Mouse (Mus musculus): ENCODE data around the gene Mlec. TPM values are rescaled to one million over a fixed set of nuclear protein-coding genes. Genes with fewer than 3 reads are reported as not detected.

The Mlec gene
- polyA plus RNA-seq, 1 experiment from 2014 or later: 37.3 TPM

DNA sequence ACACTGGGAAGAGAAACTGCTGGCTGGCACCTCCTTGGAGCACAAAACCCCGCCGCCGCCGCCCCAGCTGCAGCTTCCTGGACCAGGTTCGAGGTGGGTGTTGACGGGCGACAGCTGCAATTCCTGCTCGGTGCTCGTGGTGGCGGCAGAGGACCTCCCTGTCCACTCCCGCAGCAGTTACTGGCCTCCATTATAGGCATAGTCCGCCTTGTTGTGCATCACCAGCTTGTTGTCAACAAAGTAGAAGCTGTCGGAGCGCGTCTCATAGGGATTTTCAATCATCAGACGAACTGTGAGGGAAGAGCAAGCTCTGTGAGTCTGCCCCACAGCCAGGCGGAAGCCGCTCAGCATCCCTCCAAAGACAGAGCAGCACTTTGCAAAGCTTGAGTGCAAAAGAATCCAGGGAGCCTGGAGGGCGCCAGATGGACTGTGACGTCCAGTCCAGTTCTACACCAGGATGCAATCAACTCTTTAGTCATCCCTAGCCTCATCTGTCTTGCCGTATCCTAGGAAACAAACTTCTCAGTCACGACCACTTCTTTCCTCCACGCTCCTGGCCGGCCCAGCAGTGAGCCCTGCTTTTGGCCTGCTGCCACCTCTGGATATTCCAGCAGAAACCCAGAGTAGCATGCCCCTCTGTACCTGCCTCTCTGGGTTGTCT, 32.6 kb downstream of the Mlec start:
- peaks cover 16% of the 10 kb centered on the region for H3K36me3 ChIP-seq (ENCODE audit: control insufficient read depth, insufficient read depth, low read length)
- DNase-seq (ENCODE audit: low spot score, missing footprints) (peak; percentile 97), ATAC-seq (ENCODE audit: low FRiP score) (peak; percentile 67; the same call in 1 of the 2 replicates)
- H3K9ac ChIP-seq (ENCODE audit: low read length): no peak overlapping the region
- H3K9me3 ChIP-seq (ENCODE audit: control insufficient read depth, low read length): no peaks in the 10 kb centered on the region
- peak overlapping the region; percentile 44; the same call in 1 of the 2 replicates for H3K27ac ChIP-seq (ENCODE audit: low read depth, low read length)
- no peak overlapping the region for H3K4me3 ChIP-seq (ENCODE audit: low read depth, low read length)
- no peaks in the 10 kb centered on the region for H3K27me3 ChIP-seq (ENCODE audit: control insufficient read depth, insufficient read depth, low read length)
- H3K4me2 ChIP-seq: no peak overlapping the region
- peaks cover 3% of the 10 kb centered on the region; the same call in 1 of the 2 replicates for H3K4me1 ChIP-seq (ENCODE audit: control insufficient read depth, insufficient read depth, low read length)
- 32% methylated on average over 24 of the region's 24 CpGs for WGBS

DNA sequence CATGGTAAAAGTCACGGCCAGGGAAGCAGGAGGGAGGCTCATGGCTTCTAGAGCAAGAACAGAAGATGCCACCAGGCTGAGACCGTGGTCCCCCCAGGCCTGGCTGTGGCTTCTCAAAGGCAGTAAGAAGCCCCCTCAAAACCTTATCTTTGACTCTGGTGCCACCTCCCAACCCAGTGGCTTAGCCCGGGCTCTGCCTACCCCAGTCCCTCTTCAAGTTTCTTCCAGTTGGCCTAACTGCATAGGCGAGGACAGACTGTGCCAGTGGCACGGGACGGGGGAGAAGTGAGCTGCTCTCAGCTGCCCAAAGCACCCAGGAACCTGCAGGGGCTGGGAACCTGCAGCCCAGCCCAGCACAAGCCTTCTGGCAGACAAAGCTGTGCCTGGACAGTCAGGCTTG, 33.3 kb downstream of the Mlec start:
- no peak overlapping the region for H3K27ac ChIP-seq (ENCODE audit: low read depth, low read length)
- no peak overlapping the region for H3K4me2 ChIP-seq
- peaks cover 14% of the 10 kb centered on the region for H3K36me3 ChIP-seq (ENCODE audit: control insufficient read depth, insufficient read depth, low read length)
- ATAC-seq (ENCODE audit: low FRiP score) (no peak), DNase-seq (ENCODE audit: low spot score, missing footprints) (no peak)
- H3K9ac ChIP-seq (ENCODE audit: low read length): no peak overlapping the region
- WGBS: 96% methylated on average over 6 of the region's 6 CpGs
- no peaks in the 10 kb centered on the region for H3K9me3 ChIP-seq (ENCODE audit: control insufficient read depth, low read length)
- H3K4me1 ChIP-seq (ENCODE audit: control insufficient read depth, insufficient read depth, low read length): peaks cover 3% of the 10 kb centered on the region; the same call in 1 of the 2 replicates
- H3K27me3 ChIP-seq (ENCODE audit: control insufficient read depth, insufficient read depth, low read length): no peaks in the 10 kb centered on the region
- no peak overlapping the region for H3K4me3 ChIP-seq (ENCODE audit: low read depth, low read length)

DNA sequence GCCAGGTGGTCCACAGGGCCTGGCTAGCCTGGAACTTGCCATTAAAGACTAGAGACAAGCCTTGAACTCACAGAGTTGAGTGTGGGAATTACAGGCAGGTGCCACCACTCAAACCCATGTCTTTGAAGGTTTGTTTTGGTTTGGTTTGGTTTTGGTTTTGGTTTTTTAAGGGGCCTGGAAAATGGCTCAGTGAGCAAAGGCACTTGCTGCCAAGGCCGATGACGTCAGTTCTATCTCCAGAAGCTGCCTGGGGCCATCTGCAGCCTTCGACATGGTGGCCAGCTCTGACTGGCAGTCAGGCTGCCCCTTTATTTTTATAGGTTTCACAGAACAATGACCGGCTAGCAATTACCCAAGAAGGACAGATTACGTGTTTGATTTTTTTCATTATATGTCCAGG, 37.0 kb downstream of the Mlec start:
- 89% methylated on average over 5 of the region's 5 CpGs for WGBS
- Histone ChIP-seq H3K27ac (ENCODE audit: low read depth, low read length) (no peak overlapping the region), H3K36me3 (ENCODE audit: control insufficient read depth, insufficient read depth, low read length) (peaks cover 8% of the 10 kb centered on the region), H3K4me1 (ENCODE audit: control insufficient read depth, insufficient read depth, low read length) (peaks cover 5% of the 10 kb centered on the region; the same call in 1 of the 2 replicates), H3K27me3 (ENCODE audit: control insufficient read depth, insufficient read depth, low read length) (no peaks in the 10 kb centered on the region), H3K9ac (ENCODE audit: low read length) (no peak overlapping the region), H3K9me3 (ENCODE audit: control insufficient read depth, low read length) (no peaks in the 10 kb centered on the region), H3K4me3 (ENCODE audit: low read depth, low read length) (no peak overlapping the region), H3K4me2 (no peak overlapping the region)
- DNase-seq (ENCODE audit: low spot score, missing footprints): no peak
- ATAC-seq (ENCODE audit: low FRiP score): no peak

DNA sequence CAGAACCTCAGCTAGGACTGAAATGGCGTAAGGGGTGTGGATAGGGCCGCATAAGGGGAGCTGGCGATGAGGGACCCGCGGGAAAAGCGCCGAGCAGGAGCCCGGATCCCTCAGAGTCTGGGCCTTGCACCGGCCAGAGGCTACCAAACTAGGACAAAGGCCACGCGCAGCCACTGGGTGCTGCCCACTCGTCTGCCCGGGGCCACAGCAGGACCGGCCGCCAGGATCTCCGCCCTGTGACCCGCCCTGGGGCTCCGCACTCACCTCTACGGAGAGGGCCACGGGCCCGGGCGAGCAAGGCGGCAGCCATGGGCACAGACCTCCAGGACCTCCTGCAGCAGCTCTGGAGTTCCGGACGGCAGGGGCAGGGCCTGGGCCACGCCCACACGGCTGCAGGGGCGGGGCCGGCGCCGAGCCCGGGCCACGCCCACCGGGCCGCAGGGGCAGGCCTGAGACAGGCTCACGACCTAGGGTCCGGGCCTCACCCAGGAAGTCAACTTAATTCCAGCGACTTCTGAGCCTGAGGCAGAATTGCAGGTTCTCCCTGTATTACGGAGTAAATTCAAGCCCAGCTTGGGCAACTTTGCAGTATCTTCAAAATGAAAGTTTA, 38.9 kb downstream of the Mlec start, which contains the start of gene Acads:
Gene Acads, minus strand, starts transcription at position 386 of the 610 bp plus-strand sequence.
- Histone ChIP-seq H3K36me3 (ENCODE audit: control insufficient read depth, insufficient read depth, low read length) (peaks cover 3% of the 10 kb centered on the region), H3K9ac (ENCODE audit: low read length) (peak within 1 kb of the TSS; percentile 76), H3K9me3 (ENCODE audit: control insufficient read depth, low read length) (no peaks in the 10 kb centered on the region), H3K4me3 (ENCODE audit: low read depth, low read length) (peak within 1 kb of the TSS; percentile 69), H3K4me1 (ENCODE audit: control insufficient read depth, insufficient read depth, low read length) (peaks cover 2% of the 10 kb centered on the region; the same call in 1 of the 2 replicates), H3K4me2 (peak within 1 kb of the TSS; percentile 71), H3K27ac (ENCODE audit: low read depth, low read length) (no peak within 1 kb of the TSS; the same call in 1 of the 2 replicates), H3K27me3 (ENCODE audit: control insufficient read depth, insufficient read depth, low read length) (no peaks in the 10 kb centered on the region)
- peak; percentile 99 for DNase-seq (ENCODE audit: low spot score, missing footprints)
- ATAC-seq (ENCODE audit: low FRiP score): peak; percentile 95
- WGBS: under 1% methylated on average over 39 of the region's 39 CpGs

DNA sequence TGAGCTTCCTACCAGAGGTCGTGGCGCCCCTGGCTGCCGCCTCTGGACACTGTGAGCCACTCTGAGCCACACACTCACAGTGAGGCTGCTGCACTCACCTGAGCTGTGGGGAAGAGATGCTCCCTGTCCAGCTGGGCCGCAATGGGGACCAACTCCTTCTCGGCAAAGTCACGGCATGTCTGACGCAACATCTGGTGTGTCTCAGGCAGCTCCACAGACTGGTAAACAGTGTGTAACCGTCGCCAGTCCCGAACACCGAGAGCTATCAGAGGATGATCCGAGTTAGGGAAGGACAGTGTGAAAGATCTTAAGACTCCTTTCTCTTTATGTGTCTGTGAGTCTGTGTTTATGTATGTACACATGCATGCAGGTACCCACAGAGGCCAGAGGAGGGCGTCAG, 40.5 kb downstream of the Mlec start:
- H3K27ac ChIP-seq (ENCODE audit: low read depth, low read length): no peak overlapping the region
- no peak overlapping the region for H3K4me3 ChIP-seq (ENCODE audit: low read depth, low read length)
- no peak for ATAC-seq (ENCODE audit: low FRiP score)
- H3K27me3 ChIP-seq (ENCODE audit: control insufficient read depth, insufficient read depth, low read length): no peaks in the 10 kb centered on the region
- H3K4me1 ChIP-seq (ENCODE audit: control insufficient read depth, insufficient read depth, low read length): peaks cover 2% of the 10 kb centered on the region; the same call in 1 of the 2 replicates
- 94% methylated on average over 13 of the region's 13 CpGs for WGBS
- H3K36me3 ChIP-seq (ENCODE audit: control insufficient read depth, insufficient read depth, low read length): peaks cover 3% of the 10 kb centered on the region
- no peak for DNase-seq (ENCODE audit: low spot score, missing footprints)
- H3K9ac ChIP-seq (ENCODE audit: low read length): no peak overlapping the region
- no peak overlapping the region for H3K4me2 ChIP-seq
- no peaks in the 10 kb centered on the region for H3K9me3 ChIP-seq (ENCODE audit: control insufficient read depth, low read length)

DNA sequence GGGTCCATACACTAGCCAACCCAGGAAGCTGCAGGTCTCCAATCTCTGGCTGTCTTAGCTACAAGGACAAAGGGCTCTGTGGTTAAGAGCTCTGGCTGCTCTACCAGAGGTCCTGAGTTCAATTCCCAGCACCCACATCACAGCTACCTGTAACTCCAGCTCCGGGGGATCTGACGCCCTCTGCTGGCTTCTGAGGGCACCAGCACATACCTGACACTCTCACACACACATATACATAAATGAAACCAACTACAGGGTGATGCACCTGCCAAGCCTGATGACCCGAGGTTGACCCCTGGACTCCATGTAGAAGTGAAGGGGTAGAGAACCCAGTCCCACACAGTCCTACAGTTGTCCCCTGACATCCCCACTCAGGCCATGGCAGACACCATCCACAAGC, 41.6 kb downstream of the Mlec start:
- DNase-seq (ENCODE audit: low spot score, missing footprints) (no peak), ATAC-seq (ENCODE audit: low FRiP score) (no peak)
- WGBS: 88% methylated on average over 3 of the region's 3 CpGs
- Histone ChIP-seq H3K36me3 (ENCODE audit: control insufficient read depth, insufficient read depth, low read length) (peaks cover 3% of the 10 kb centered on the region), H3K27me3 (ENCODE audit: control insufficient read depth, insufficient read depth, low read length) (no peaks in the 10 kb centered on the region), H3K4me2 (no peak overlapping the region), H3K4me1 (ENCODE audit: control insufficient read depth, insufficient read depth, low read length) (peaks cover 2% of the 10 kb centered on the region; the same call in 1 of the 2 replicates), H3K9ac (ENCODE audit: low read length) (no peak overlapping the region), H3K4me3 (ENCODE audit: low read depth, low read length) (no peak overlapping the region), H3K27ac (ENCODE audit: low read depth, low read length) (no peak overlapping the region), H3K9me3 (ENCODE audit: control insufficient read depth, low read length) (no peaks in the 10 kb centered on the region)

DNA sequence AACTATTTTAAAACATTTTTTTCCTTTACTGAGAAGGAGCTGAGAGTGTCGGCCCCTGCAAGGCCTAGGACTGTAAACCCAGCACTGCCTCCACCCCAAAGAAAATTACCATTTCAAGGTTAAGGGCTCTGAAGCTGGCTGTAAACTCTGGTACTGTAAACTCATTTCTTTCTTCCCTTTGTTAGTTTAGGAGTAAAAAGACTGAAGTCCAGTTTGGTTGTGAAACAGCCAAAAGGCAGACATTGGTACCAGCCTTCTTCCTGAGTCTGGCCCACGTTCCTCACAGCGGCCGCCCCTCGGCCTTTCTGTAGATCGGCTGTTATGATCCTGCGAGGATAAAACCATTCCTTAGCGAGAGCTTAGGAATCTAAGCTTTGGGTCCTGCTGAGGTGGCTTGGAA, 43.5 kb downstream of the Mlec start:
- Histone ChIP-seq H3K4me2 (no peak overlapping the region), H3K27me3 (ENCODE audit: control insufficient read depth, insufficient read depth, low read length) (no peaks in the 10 kb centered on the region), H3K4me3 (ENCODE audit: low read depth, low read length) (no peak overlapping the region), H3K9ac (ENCODE audit: low read length) (no peak overlapping the region), H3K36me3 (ENCODE audit: control insufficient read depth, insufficient read depth, low read length) (peaks cover 5% of the 10 kb centered on the region), H3K27ac (ENCODE audit: low read depth, low read length) (no peak overlapping the region), H3K4me1 (ENCODE audit: control insufficient read depth, insufficient read depth, low read length) (peaks cover 12% of the 10 kb centered on the region), H3K9me3 (ENCODE audit: control insufficient read depth, low read length) (no peaks in the 10 kb centered on the region)
- WGBS: 97% methylated on average over 8 of the region's 8 CpGs
- no peak for ATAC-seq (ENCODE audit: low FRiP score)
- no peak for DNase-seq (ENCODE audit: low spot score, missing footprints)

DNA sequence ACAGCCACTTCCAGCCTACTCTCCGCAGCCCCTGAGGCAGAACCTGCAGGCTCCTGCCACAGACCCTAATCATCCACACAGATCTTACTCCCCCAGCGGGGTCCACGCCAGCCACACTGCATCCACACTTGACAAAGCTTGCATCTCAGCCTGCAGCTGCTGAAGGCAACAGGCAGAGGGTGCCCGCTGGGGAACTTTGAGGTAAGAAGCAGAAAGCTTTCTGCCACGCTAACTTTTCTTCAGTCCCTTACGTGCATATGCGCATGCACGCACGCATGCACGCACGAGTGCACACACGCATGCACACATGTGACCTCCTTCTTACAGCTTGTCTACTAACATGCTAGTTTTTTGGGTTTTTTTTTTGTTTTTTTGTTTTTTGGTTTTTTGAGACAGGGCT, 44.7 kb downstream of the Mlec start:
- no peak for DNase-seq (ENCODE audit: low spot score, missing footprints)
- 96% methylated on average over 12 of the region's 12 CpGs for WGBS
- no peak overlapping the region for H3K27ac ChIP-seq (ENCODE audit: low read depth, low read length)
- H3K36me3 ChIP-seq (ENCODE audit: control insufficient read depth, insufficient read depth, low read length): peaks cover 5% of the 10 kb centered on the region
- H3K4me1 ChIP-seq (ENCODE audit: control insufficient read depth, insufficient read depth, low read length): peaks cover 10% of the 10 kb centered on the region
- no peak overlapping the region for H3K4me3 ChIP-seq (ENCODE audit: low read depth, low read length)
- H3K9me3 ChIP-seq (ENCODE audit: control insufficient read depth, low read length): no peaks in the 10 kb centered on the region
- no peaks in the 10 kb centered on the region for H3K27me3 ChIP-seq (ENCODE audit: control insufficient read depth, insufficient read depth, low read length)
- H3K9ac ChIP-seq (ENCODE audit: low read length): no peak overlapping the region
- H3K4me2 ChIP-seq: no peak overlapping the region
- no peak for ATAC-seq (ENCODE audit: low FRiP score)

DNA sequence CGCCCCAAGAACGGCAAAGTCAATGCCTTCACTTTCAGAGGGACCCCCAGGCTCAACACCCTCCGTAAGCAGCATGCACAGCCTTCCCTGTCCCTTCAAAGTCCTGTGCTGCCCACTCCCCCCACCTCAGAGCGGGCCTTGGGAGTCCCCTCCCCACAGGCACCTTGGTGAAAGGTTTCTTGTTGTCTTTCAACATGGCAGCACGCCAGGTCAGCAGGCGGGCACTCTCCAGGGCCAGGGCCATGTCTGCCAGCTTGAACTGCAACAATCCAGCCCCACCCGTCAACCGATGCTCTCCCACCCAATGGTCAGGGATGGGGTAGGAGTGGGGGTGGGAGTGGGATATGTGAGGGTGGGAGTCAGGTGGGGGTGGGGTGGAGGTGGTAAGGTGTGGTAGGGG, 46.8 kb downstream of the Mlec start:
- ATAC-seq (ENCODE audit: low FRiP score): no peak
- no peak overlapping the region for H3K4me2 ChIP-seq
- no peaks in the 10 kb centered on the region for H3K9me3 ChIP-seq (ENCODE audit: control insufficient read depth, low read length)
- H3K9ac ChIP-seq (ENCODE audit: low read length): no peak overlapping the region
- 96% methylated on average over 8 of the region's 8 CpGs for WGBS
- peaks cover 10% of the 10 kb centered on the region for H3K4me1 ChIP-seq (ENCODE audit: control insufficient read depth, insufficient read depth, low read length)
- no peak for DNase-seq (ENCODE audit: low spot score, missing footprints)
- peaks cover 2% of the 10 kb centered on the region; the same call in 1 of the 2 replicates for H3K36me3 ChIP-seq (ENCODE audit: control insufficient read depth, insufficient read depth, low read length)
- no peak overlapping the region for H3K4me3 ChIP-seq (ENCODE audit: low read depth, low read length)
- H3K27me3 ChIP-seq (ENCODE audit: control insufficient read depth, insufficient read depth, low read length): no peaks in the 10 kb centered on the region
- H3K27ac ChIP-seq (ENCODE audit: low read depth, low read length): no peak overlapping the region
